Mouse (Mus musculus): ENCODE data around the gene Gm20479. TPM values are rescaled to one million over a fixed set of nuclear protein-coding genes. Genes with fewer than 3 reads are reported as not detected.
A peak's percentile ranks its signal among the peaks of the same experiment; 100 is the strongest.

Gene Gm20479
- total and polyA plus RNA-seq, 3 experiments, result 2.7 TPM; not detected in 2

DNA sequence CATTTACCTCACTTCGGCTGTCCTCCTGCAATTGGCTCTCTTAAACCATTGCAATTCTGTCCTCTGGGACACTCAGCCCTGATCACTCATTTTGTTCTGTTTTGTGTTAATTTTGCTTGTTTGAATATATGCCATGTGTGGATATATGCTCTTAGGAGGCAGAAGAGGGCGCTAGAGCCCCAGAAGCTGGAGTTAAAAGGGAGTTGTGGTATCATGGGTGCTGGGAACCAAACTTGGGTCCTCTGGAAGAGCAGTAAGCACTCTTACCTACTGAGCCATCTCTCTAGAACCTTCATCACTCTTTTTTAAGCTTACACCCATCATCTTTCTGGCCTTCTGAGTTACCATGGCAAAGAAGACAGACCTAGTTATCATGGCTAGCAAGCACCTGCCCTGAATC lies 1.9 kb upstream of the Gm20479 start:
- Histone ChIP-seq H3K36me3 (ENCODE audit: control insufficient read depth in 1 of 2, insufficient read depth in 2 of 2, low read length in 2 of 2) (peaks cover 0 to 17% of the 10 kb centered on the region in 2 experiments; a peak in 2 of 4 replicates), H3K79me2 (ENCODE audit: control insufficient read depth, insufficient read depth, low read length, poor library complexity) (peaks cover 3% of the 10 kb centered on the region; the same call in 1 of the 2 replicates), H3K27ac (ENCODE audit: control insufficient read depth, low read depth, low read length) (no peak overlapping the region), H3K9ac (ENCODE audit: control insufficient read depth, low read depth, low read length, poor library complexity, severe bottlenecking) (no peak overlapping the region), H3K4me1 (ENCODE audit: control insufficient read depth in 1 of 2, insufficient read depth in 2 of 2, low read length in 2 of 2) (peaks cover 4 to 17% of the 10 kb centered on the region in 2 experiments), H3K4me3 (ENCODE audit: control insufficient read depth in 1 of 2, insufficient read depth in 1 of 2, low read depth in 2 of 2, low read length in 2 of 2) (no peak overlapping the region), H3K27me3 (ENCODE audit: control insufficient read depth in 1 of 2, insufficient read depth in 2 of 2, low read length in 2 of 2) (no peaks in the 10 kb centered on the region), H3K9me3 (replicated peaks; ENCODE audit: insufficient read depth, low read length) (no peaks in the 10 kb centered on the region)
- no peak for DNase-seq (ENCODE audit: low read depth, low spot score)
- no peak for TF ChIP-seq ZMIZ1 (IDR thresholded peaks at IDR 0.05; ENCODE audit: low read depth, low read length)
- TF ChIP-seq MAZ (IDR thresholded peaks at IDR 0.05; ENCODE audit: low read depth, low read length), result no peak
- peak; percentile 15 for TF ChIP-seq RAD21 (IDR thresholded peaks at IDR 0.05; ENCODE audit: low read depth, low read length)
- TF ChIP-seq CTCF (IDR thresholded peaks at IDR 0.05 in 2 of 3, conservative IDR thresholded peaks at IDR 0.05 in 1 of 3; ENCODE audit: control insufficient read depth in 1 of 3, insufficient read depth in 1 of 3, low read depth in 2 of 3, low read length in 3 of 3, poor library complexity in 1 of 3, severe bottlenecking in 1 of 3), result peak in 2 of 3 experiments; percentile 17 to 22; a peak in 3 of 6 replicates

- Histone ChIP-seq H3K9ac (ENCODE audit: control insufficient read depth, low read depth, low read length, poor library complexity, severe bottlenecking) (peak overlapping the region; percentile 57), H3K9me3 (replicated peaks; ENCODE audit: insufficient read depth, low read length) (no peaks in the 10 kb centered on the region), H3K4me3 (ENCODE audit: control insufficient read depth in 1 of 2, insufficient read depth in 1 of 2, low read depth in 2 of 2, low read length in 2 of 2) (peak overlapping the region; percentile 58 to 96), H3K36me3 (ENCODE audit: control insufficient read depth in 1 of 2, insufficient read depth in 2 of 2, low read length in 2 of 2) (peaks cover 0 to 18% of the 10 kb centered on the region in 2 experiments; a peak in 2 of 4 replicates), H3K4me1 (ENCODE audit: control insufficient read depth in 1 of 2, insufficient read depth in 2 of 2, low read length in 2 of 2) (peaks cover 4 to 19% of the 10 kb centered on the region in 2 experiments), H3K79me2 (ENCODE audit: control insufficient read depth, insufficient read depth, low read length, poor library complexity) (peaks cover 3% of the 10 kb centered on the region; the same call in 1 of the 2 replicates), H3K27me3 (ENCODE audit: control insufficient read depth in 1 of 2, insufficient read depth in 2 of 2, low read length in 2 of 2) (no peaks in the 10 kb centered on the region), H3K27ac (ENCODE audit: control insufficient read depth, low read depth, low read length) (peak overlapping the region; percentile 85)
- peak; percentile 62; the same call in 1 of the 2 replicates for TF ChIP-seq HCFC1 (IDR thresholded peaks at IDR 0.05; ENCODE audit: low read depth, low read length)
- TF ChIP-seq GATA1 (IDR thresholded peaks at IDR 0.05; ENCODE audit: low read depth, low read length), result peak; percentile 78
- TF ChIP-seq NELFE (IDR thresholded peaks at IDR 0.05; ENCODE audit: low read depth, low read length), result peak; percentile 66; the same call in 1 of the 2 replicates
- TF ChIP-seq MEF2A (IDR thresholded peaks at IDR 0.05; ENCODE audit: extremely low read depth, insufficient replicate concordance, low read depth, low read length, poor library complexity, severe bottlenecking), result no peak
- TF ChIP-seq BHLHE40 (IDR thresholded peaks at IDR 0.05; ENCODE audit: borderline replicate concordance, low read depth, low read length), result no peak
- 0 out of 2 replicates have a peak, but pooled peaks have one; percentile 65 for TF ChIP-seq MAZ (IDR thresholded peaks at IDR 0.05; ENCODE audit: low read depth, low read length)
- 0 out of 2 replicates have a peak, but pooled peaks have one; percentile 37 for TF ChIP-seq ELF1 (IDR thresholded peaks at IDR 0.05; ENCODE audit: low read depth, low read length)
- TF ChIP-seq POLR2A (IDR thresholded peaks at IDR 0.05; ENCODE audit: control insufficient read depth in 1 of 2, insufficient read depth in 1 of 2, low read depth in 1 of 2, low read length in 2 of 2, poor library complexity in 1 of 2), result peak in 1 of 2 experiments; percentile 68; a peak in 2 of 4 replicates
- peak; percentile 78 for TF ChIP-seq SIN3A (IDR thresholded peaks at IDR 0.05; ENCODE audit: low read length)
- no peak for TF ChIP-seq ZNF384 (IDR thresholded peaks at IDR 0.05; ENCODE audit: low read depth, low read length)
- no peak for TF ChIP-seq POLR2AphosphoS5 (IDR thresholded peaks at IDR 0.05; ENCODE audit: borderline replicate concordance, low read depth, low read length)
- TF ChIP-seq TCF12 (IDR thresholded peaks at IDR 0.05; ENCODE audit: low read depth, low read length), result 0 out of 2 replicates have a peak, but pooled peaks have one; percentile 26
- TF ChIP-seq MAFK (IDR thresholded peaks at IDR 0.05; ENCODE audit: borderline replicate concordance, low read depth, low read length), result peak; percentile 94
- no peak for TF ChIP-seq TAL1 (IDR thresholded peaks at IDR 0.05; ENCODE audit: low read length)
- no peak for TF ChIP-seq NRF1 (IDR thresholded peaks at IDR 0.05; ENCODE audit: insufficient read depth, low read depth, low read length, poor library complexity, severe bottlenecking)
- no peak for TF ChIP-seq RCOR1 (IDR thresholded peaks at IDR 0.05; ENCODE audit: low read depth, low read length)
- TF ChIP-seq EP300 (IDR thresholded peaks at IDR 0.05; ENCODE audit: low read depth in 1 of 2, low read length in 2 of 2), result peak; percentile 50 to 67; a peak in 3 of 4 replicates
- peak; percentile 65; the same call in 1 of the 2 replicates for TF ChIP-seq MXI1 (IDR thresholded peaks at IDR 0.05; ENCODE audit: low read depth, low read length)
- TF ChIP-seq ETS1 (IDR thresholded peaks at IDR 0.05; ENCODE audit: low read depth, low read length), result peak; percentile 84
- no peak for TF ChIP-seq KAT2A (conservative IDR thresholded peaks at IDR 0.05; ENCODE audit: low read depth, low read length)
- TF ChIP-seq CTCF (IDR thresholded peaks at IDR 0.05 in 2 of 3, conservative IDR thresholded peaks at IDR 0.05 in 1 of 3; ENCODE audit: control insufficient read depth in 1 of 3, insufficient read depth in 1 of 3, low read depth in 2 of 3, low read length in 3 of 3, poor library complexity in 1 of 3, severe bottlenecking in 1 of 3), result no peak
- peak; percentile 79 for TF ChIP-seq TBP (IDR thresholded peaks at IDR 0.05; ENCODE audit: low read depth, low read length)
- TF ChIP-seq CHD1 (IDR thresholded peaks at IDR 0.05; ENCODE audit: low read depth, low read length), result no peak
- peak; percentile 69 for TF ChIP-seq MYC (IDR thresholded peaks at IDR 0.05; ENCODE audit: low read depth, low read length)
- TF ChIP-seq MAX (IDR thresholded peaks at IDR 0.05; ENCODE audit: low read length), result peak; percentile 60
- DNase-seq (ENCODE audit: low read depth, low spot score), result peak; percentile 95
Measured at GRCm38 (mm10) chr7:27357595-27357978, 368 bp upstream of the Gm20479 start.

All from MEL (cell line).